Mouse (Mus musculus) megakaryocyte, adult 5-6 weeks (primary cell): ENCODE results near the gene Stx1b. TPM values are rescaled to one million over a fixed set of nuclear protein-coding genes. Genes with fewer than 3 reads are reported as not detected.

Experiments used
- ATAC-seq: 2 replicates; pipeline ENCODE4 v1.8.0; 2016; ENCODE audit warnings: mild to moderate bottlenecking, inconsistent platforms; ENCODE audit not compliant: poor library complexity, severe bottlenecking
- total RNA-seq, 2 experiments: library from RNA; stranded (forward) in 1 of 2; stranded (reverse) in 1 of 2; fragments of 153-499, 151-499 nt in 1 of 2; fragments of 221-1000, 200-1000 nt in 1 of 2; gene quantifications; 2 replicates each; pipeline versions ENCODE4 v1.2.3 to v1.2.4; 2015 to 2017

Gene Stx1b
- total RNA-seq, 2 experiments from 2014 or later: 0.04 TPM; not detected in 1

- no peak for ATAC-seq
Measured at GRCm38 (mm10) chr7:127817776-127818175, 6.6 kb downstream of the Stx1b start.

DNA sequence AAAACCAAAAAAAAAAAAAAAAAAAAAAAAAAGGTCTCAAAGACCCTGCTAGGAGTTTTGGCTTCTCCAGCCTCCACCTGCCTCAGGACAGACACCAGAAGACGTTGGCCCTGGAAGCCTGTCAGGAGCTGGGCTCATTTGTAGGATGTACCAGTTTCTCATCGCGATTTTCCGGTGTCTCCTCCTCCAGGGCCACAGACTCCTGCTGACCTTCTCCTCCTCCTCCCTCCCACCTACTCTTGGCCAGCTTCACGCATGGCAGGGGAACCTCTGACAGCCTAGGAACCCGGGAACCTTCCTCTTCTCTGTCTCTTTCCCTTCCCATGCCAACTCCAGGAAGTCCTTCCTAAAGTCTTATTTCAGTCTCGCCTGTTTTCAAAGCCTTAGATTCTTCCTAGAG is 7.3 kb downstream of the Stx1b start:
- ATAC-seq: no peak

DNA sequence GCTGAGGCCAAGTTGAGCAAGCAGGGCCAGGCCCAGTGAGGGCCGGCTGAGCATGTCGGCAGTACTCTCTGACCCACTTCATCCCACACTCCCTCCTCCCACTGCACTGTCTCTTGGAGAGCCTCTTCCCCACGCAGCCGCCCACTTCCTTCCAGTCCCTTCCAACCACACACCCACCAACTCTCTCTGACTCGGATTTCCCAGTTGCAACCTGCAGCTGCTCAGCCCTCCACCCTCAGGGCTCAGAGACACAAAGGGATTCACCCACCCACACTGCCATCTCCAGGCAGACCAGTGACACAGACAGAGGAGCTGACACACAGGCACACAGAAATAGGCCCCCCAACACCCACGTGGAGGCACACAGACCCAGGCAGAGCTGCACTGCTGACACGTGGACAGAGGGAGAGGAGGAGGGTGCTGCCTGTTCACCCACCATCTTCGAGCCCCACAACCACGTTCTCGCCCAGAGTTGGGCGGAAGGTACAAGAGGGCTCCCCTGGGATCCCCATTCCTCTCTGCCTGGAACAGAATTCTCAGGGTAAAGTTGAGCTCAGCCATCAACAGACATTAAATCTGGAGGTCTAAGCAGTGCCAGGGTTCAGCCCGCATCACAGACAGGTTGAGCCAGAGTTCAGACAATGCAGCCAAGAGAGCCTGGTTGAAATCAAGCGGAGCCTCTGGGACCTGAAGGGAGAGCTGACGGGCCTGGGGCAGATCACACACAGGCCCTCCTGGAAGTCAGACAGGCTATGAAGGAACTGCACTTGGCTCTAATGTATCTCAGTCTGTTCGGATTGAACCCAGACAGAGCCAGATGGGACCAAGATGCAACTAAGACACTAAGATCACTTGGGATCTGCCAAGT is 8.2 kb downstream of the Stx1b start:
- ATAC-seq: peak; percentile 73

DNA sequence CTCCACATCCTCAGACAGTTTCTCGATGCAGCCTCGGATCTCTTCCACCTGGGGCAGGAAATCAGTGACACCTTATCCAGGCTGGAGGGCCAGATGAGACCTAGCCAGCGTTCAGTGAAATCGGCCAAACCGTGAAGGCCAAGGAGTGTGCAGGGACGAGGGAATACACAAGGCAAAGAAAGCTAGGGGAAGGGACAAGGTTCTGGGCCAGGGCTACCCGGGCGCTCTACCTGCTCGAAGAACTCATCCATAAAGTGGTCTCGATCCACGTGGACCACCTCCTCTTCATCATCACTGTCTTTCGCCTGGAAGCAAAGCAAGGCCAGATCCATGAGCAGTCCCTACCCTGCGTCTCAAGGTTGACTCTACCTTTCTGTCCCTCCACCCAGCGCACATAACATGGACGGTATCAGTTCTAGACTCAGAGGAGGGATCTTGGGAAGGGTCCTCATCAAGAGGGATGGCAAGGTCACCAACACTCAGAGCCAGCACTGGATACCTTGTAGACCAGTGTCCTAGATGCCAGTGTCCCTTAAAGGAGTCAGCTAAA is 9.2 kb downstream of the Stx1b start:
- no peak for ATAC-seq

GRCm38 (mm10) chr7:127814241-127814921 is 10.0 kb downstream of the Stx1b start:
- no peak for ATAC-seq

DNA sequence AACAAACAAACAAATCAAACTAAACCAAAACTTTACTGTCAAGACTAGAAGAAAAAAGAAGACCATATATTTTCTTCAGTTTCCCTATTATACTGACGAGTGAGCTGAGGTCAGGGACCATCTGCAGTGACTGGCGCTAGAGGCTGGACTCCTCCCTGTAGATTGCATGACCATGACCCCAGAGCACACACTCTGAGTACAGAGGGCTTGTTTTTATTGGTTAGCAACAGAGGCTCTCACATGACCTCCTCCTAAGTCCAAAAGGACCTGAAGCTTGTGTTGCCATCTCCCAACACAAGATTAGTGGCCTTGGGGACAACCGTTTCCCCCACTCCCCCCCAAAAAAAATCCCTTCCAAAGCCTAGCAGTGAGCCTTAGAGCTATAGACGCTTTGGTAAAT is 10.5 kb downstream of the Stx1b start:
- no peak for ATAC-seq

GRCm38 (mm10) chr7:127812292-127812691 is 12.1 kb downstream of the Stx1b start:
- ATAC-seq: no peak

DNA sequence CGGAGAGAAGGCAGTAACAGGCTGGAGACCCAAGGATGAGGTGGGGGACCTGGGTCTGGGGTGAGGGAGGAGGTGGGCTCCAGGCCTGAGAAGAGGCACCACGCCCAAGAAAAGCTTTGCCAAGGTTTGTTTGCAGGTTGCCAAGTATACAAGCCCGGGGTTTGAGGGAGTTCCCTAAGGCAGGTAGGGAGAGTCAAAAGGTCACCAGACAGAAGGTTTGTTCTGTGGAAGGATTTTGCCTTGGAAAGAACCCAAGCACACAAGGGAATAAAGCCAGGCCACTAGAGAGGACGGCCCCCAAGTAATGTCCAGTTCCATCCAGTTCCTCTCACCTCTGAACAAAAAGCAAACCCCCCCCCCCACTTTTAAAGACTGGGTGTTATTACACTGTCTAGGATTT is 13.1 kb downstream of the Stx1b start:
- no peak for ATAC-seq

DNA sequence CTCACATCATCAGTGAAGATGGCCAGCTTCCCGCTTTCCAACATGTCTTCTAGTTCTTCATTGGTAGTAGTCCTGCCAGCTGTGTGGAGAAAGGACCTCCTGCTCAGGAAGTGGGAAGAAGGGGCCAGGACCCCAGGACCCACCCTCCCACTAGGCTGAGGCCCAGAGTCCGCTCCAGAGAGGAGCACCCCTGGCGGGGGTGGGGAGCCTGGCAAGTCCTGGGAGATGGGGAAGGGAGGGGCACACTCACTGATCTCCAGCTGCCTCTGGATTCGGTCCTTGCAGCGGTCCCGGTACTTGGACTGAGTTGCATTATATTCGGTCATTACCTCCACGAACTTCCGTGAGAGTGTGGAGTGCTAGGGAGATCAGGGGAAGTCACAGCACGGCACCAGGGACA is 13.7 kb downstream of the Stx1b start:
- no peak for ATAC-seq

GRCm38 (mm10) chr7:127809846-127810245 is 14.5 kb downstream of the Stx1b start:
- no peak for ATAC-seq

DNA sequence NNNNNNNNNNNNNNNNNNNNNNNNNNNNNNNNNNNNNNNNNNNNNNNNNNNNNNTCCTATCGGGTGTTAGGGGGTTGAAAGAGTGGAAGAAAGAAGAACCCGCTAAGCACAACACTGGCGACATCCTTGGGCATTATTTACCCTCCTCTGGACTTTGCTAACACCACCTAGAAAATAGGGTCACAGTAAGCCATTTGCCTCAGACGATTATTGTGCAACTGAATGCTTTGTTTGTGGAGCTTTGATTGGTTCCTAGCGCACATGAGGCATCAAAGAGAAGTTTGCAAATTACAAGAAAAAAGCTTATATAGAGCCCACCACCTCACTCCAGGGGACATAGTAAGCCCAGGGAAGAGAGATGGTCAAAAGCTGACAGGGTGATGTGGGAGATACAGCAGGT is 15.5 kb downstream of the Stx1b start:
- ATAC-seq: no peak

- ATAC-seq: no peak
Measured at GRCm38 (mm10) chr7:127802313-127802712, 22.0 kb downstream of the Stx1b start.

GRCm38 (mm10) chr7:127801010-127801621 is 23.2 kb downstream of the Stx1b start:
- no peak for ATAC-seq

DNA sequence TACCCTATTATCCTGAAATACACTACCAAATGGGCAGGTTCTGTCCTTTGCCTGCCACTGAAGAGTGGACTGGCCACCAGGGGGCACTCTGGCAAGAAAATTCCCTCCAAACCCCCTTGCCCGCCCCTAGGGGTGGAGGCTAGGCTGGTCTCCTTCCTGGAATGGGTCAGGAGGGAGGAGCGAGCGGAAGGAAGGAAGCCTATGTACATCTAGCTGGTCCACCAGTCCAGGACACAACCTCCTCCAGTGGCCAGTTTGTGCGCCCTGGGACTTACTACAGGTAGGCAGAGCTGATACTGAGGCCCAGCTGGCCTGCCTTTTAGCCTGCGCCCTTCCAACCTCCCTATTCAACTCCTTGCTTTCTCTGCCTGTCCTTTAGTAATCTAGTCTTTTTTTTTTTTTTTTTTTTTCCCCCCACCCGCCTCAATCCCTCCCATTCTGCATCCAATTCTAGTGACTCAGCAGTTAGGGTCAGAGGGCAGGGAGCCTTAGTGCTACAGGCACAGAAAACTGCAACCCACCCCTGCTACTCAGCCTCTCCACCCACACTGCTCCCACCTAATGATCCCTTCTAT is 23.8 kb downstream of the Stx1b start, which contains the start of gene Hsd3b7:
Hsd3b7 (plus strand) TSS at position 170 of the 575 bp plus-strand sequence.
- ATAC-seq: peak; percentile 92

DNA sequence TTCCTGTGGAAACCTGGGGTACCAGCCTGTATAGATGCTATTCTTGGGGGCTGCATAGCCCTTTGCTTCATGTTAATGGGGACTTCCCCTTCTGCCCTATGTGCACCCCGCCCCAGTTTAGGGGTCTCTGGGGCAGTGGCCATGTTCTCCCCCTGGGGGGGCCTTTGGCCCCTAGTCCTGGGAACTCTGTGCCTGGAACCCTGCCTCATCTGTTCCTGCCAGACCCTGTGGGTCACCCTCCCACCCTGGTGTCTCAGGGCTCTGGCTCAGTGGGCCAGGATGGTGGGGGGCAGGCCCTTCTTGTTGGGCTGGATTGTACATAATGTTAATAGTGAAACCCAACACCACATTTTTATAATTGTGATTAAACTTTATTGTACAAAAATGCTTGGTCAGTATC is 24.6 kb downstream of the Stx1b start:
- ATAC-seq: no peak

DNA sequence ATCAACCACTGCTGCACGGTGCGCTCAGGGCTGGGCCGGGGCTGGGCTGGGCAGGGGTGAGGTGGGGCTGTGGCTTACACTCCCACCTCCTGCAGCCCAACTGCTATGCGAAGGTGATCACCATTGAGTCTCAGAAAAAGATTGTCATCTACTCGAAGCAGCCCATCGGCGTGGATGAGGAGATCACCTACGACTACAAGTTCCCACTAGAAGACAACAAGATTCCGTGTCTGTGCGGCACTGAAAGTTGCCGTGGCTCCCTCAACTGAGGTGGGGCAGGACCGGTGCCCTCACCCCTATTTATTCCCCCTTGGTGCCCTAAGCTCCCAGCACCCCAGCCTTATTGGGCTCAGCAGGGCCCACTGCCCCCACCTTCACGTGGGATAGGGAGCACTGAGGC is 25.1 kb downstream of the Stx1b start:
- ATAC-seq: no peak

- ATAC-seq: no peak
Measured at GRCm38 (mm10) chr7:127798591-127798990, 25.8 kb downstream of the Stx1b start.

DNA sequence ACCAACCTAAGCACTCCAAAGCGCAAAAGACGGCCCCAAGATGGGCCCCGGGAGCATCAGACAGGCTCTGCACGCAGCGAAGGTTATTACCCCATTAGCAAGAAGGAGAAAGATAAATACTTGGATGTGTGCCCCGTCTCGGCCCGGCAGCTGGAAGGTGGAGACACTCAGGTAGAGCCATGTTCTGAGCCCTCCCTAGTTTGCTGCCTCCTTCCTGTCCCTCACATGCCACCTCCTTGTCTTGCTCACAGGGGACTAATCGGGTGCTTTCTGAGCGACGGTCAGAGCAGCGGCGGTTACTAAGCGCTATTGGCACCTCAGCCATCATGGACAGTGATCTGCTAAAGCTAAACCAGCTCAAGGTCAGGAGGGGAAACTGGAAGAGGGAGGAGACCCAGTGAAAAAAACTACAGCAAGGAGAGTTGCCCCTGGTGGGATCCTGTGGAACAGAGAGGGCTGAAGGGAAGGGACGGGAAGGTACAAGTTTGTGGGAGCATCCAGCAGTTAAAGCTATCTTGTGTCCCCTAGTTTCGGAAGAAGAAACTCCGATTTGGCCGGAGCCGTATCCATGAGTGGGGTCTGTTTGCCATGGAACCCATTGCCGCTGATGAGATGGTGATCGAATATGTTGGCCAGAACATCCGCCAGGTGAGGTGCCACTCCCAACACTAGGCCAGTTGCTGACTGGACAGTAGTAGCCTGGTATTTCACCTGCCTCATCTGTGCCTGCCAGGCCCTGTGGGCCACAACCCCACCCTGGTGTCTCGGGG is 27.1 kb downstream of the Stx1b start:
- no peak for ATAC-seq

DNA sequence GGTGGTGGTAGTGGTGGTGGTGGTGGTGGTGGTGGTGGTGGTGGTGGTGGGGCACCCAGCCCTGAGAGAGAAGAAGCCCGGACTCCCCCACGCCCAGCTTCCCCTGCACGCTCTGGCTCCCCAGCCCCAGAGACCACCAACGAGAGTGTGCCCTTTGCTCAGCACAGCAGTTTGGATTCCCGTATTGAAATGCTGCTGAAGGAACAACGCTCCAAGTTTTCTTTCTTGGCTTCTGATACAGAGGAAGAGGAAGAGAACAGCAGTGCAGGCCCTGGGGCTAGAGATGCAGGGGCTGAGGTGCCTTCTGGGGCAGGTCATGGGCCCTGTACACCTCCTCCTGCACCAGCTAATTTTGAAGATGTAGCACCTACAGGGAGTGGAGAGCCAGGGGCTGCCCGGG is 39.0 kb downstream of the Stx1b start, which contains the start of gene Gm49388:
Gm49388 (plus strand) TSS at position 301 of the 400 bp plus-strand sequence.
- no peak for ATAC-seq

- no peak for ATAC-seq
Measured at GRCm38 (mm10) chr7:127778350-127778749, 46.0 kb downstream of the Stx1b start.
